Comparison of ENCODE assay signal across 11 mouse cellular contexts in the genomic region with DNA sequence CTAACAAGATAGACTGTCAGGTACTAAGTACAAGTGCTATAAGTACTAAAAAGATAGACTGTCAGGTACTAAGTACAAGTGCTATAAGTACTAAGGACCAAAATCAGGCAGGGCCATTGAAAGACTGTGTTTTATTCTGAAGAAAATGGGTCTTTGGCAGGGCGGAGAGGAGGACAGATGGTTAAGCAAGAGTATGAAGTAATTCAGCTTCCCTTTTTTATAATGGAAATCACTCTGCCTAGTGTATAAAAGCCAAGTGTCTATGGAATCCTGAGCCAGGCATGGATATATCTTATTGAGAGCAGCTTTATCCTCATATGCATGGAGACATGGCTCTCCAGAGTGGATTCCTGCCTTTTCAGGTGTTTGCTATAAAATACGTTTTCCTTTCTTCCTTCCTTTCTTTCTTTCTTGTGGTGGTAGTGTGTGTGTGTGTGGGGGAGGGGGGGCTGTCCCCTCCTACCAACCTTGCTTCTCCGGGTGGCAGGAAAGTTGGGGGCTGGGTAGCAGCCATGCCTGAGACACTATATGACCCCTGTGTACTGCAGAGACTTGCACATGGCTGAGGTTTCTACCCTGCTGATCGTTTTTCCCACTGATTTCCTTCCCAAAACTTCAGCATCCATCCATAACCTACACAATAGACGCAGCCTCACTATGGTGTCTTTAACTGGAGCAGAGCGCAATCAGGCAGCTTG. TPM values are rescaled to one million over a fixed set of nuclear protein-coding genes. Genes with fewer than 3 reads are reported as not detected.
A peak's percentile ranks its signal among the peaks of the same experiment; 100 is the strongest.
DNase-seq lines count a peak whose midpoint lies in the region; ATAC-seq and TF ChIP-seq lines count a peak whose summit lies in the region.
"Had no signal": no experiment of that assay in that cellular context is flagged by ENCODE, and none has a peak within 500 bp of the region (broad histone marks: within the 10 kb centered on the region; RNA-seq: fewer than 3 reads in every experiment).

No protein-coding gene starts in this region.

- WGBS in liver, embryonic 12.5 days (ENCODE audit: insufficient replicate concordance), result 60% methylated on average over 6 of the region's 6 CpGs
- 61% methylated on average over 6 of the region's 6 CpGs for WGBS in liver, postnatal 0 days (ENCODE audit: insufficient replicate concordance)
- 43% methylated on average over 6 of the region's 6 CpGs for WGBS in forebrain, embryonic 16.5 days

- no peak overlapping the region for H3K9ac ChIP-seq in liver, embryonic 12.5 days
- no peak overlapping the region for H3K9ac ChIP-seq in liver, postnatal 0 days (replicated peaks)
- no peak overlapping the region for H3K9ac ChIP-seq in forebrain, embryonic 16.5 days (replicated peaks; ENCODE audit: low read depth, low read length)
- H3K9ac ChIP-seq: embryonic facial prominence, embryonic 15.5 days had no signal

- H3K4me2 ChIP-seq in liver, embryonic 12.5 days, result no peak overlapping the region
- no peak overlapping the region for H3K4me2 ChIP-seq in liver, postnatal 0 days (ENCODE audit: low read depth, low read length)
- H3K4me2 ChIP-seq in forebrain, embryonic 16.5 days (ENCODE audit: low read length), result no peak overlapping the region
- H3K4me2 ChIP-seq: embryonic facial prominence, embryonic 15.5 days had no signal

- H3K27me3 ChIP-seq in liver, embryonic 12.5 days (replicated peaks), result no peaks in the 10 kb centered on the region
- H3K27me3 ChIP-seq in liver, postnatal 0 days (ENCODE audit: insufficient read depth, low read length), result no peaks in the 10 kb centered on the region
- no peaks in the 10 kb centered on the region for H3K27me3 ChIP-seq in forebrain, embryonic 16.5 days (replicated peaks; ENCODE audit: control insufficient read depth, insufficient read depth, low read length)
- H3K27me3 ChIP-seq: embryonic facial prominence, embryonic 15.5 days had no signal

- DNase-seq in liver, postnatal 0 days, result no peak
- DNase-seq in thymus, postnatal 14 days, result peak; percentile 39
- DNase-seq in thymus, postnatal 10 days (ENCODE audit: low spot score in 2 of 2), result no peak
- no peak for DNase-seq in urinary bladder, postnatal 25 days (ENCODE audit: low spot score)
- DNase-seq in lung, postnatal 36 days, result no peak
- DNase-seq: heart, postnatal 36 days had no signal

- H3K4me1 ChIP-seq in liver, embryonic 12.5 days, result peaks cover 71% of the 10 kb centered on the region
- peaks cover 20% of the 10 kb centered on the region for H3K4me1 ChIP-seq in liver, postnatal 0 days (ENCODE audit: insufficient read depth)
- H3K4me1 ChIP-seq in forebrain, embryonic 16.5 days (replicated peaks; ENCODE audit: control insufficient read depth, insufficient read depth, low read length), result peaks cover 30% of the 10 kb centered on the region

- no peak overlapping the region for H3K4me3 ChIP-seq in liver, embryonic 12.5 days
- no peak overlapping the region for H3K4me3 ChIP-seq in liver, postnatal 0 days (ENCODE audit: low read depth, low read length)
- H3K4me3 ChIP-seq in forebrain, embryonic 16.5 days (replicated peaks; ENCODE audit: low read length), result no peak overlapping the region
- H3K4me3 ChIP-seq: embryonic facial prominence, embryonic 15.5 days; limb, embryonic 10.5 days had no signal

- no peaks in the 10 kb centered on the region for H3K36me3 ChIP-seq in liver, embryonic 12.5 days
- H3K36me3 ChIP-seq in liver, postnatal 0 days (replicated peaks; ENCODE audit: insufficient read depth, low read length), result no peaks in the 10 kb centered on the region
- H3K36me3 ChIP-seq in forebrain, embryonic 16.5 days (ENCODE audit: control insufficient read depth, insufficient read depth), result no peaks in the 10 kb centered on the region
- H3K36me3 ChIP-seq: embryonic facial prominence, embryonic 15.5 days had no signal

- ATAC-seq in liver, embryonic 12.5 days, result no peak
- ATAC-seq in liver, postnatal 0 days, result no peak
- peak; percentile 88 for ATAC-seq in forebrain, embryonic 16.5 days
- ATAC-seq: inflammation-experienced regulatory T-cells, adult 6 months had no signal

- peak overlapping the region; percentile 79; the same call in 1 of the 2 replicates for H3K27ac ChIP-seq in liver, embryonic 12.5 days
- no peak overlapping the region for H3K27ac ChIP-seq in liver, postnatal 0 days (ENCODE audit: low read depth)
- H3K27ac ChIP-seq in forebrain, embryonic 16.5 days (ENCODE audit: low read length), result no peak overlapping the region; the same call in 1 of the 2 replicates
- H3K27ac ChIP-seq: embryonic facial prominence, embryonic 15.5 days; limb, embryonic 10.5 days had no signal

- TF ChIP-seq CTCF in liver, postnatal 0 days (IDR thresholded peaks at IDR 0.05; ENCODE audit: low read depth), result no peak

- H3K9me3 ChIP-seq in liver, embryonic 12.5 days (replicated peaks), result no peaks in the 10 kb centered on the region
- no peaks in the 10 kb centered on the region for H3K9me3 ChIP-seq in liver, postnatal 0 days (ENCODE audit: low read length)
- no peaks in the 10 kb centered on the region for H3K9me3 ChIP-seq in forebrain, embryonic 16.5 days (ENCODE audit: control insufficient read depth, low read length)
- H3K9me3 ChIP-seq: embryonic facial prominence, embryonic 15.5 days; limb, embryonic 10.5 days had no signal

- no peak for TF ChIP-seq EP300 in liver, postnatal 0 days (IDR thresholded peaks at IDR 0.05; ENCODE audit: low read depth)

RNA-seq across cellular contexts. Expression of a gene that starts 40.3 kb away (rescaled TPM):
- polyA plus RNA-seq in liver, embryonic 12.5 days (2016; fragmentation: Nextera tagmentation; extraction: Ambion mirVana), result 0.17 and 0.26 TPM in 2 replicates
- 0.39 and 0.74 TPM in 2 replicates for polyA plus RNA-seq in liver, postnatal 0 days (2015; fragmentation: Nextera tagmentation; extraction: Ambion mirVana)
- 1.0 and 1.6 TPM in 2 replicates for polyA plus RNA-seq in forebrain, embryonic 16.5 days (2015; fragmentation: Nextera tagmentation; extraction: Ambion mirVana)
